Mouse (Mus musculus) liver (tissue): ENCODE results near the gene Ripply2.

Experiments
- DNase-seq: peaks from one replicate; pipeline ENCODE4 v3.0.0-alpha.2; 2020; ENCODE audit warnings: mixed read lengths

The Ripply2 gene

DNA sequence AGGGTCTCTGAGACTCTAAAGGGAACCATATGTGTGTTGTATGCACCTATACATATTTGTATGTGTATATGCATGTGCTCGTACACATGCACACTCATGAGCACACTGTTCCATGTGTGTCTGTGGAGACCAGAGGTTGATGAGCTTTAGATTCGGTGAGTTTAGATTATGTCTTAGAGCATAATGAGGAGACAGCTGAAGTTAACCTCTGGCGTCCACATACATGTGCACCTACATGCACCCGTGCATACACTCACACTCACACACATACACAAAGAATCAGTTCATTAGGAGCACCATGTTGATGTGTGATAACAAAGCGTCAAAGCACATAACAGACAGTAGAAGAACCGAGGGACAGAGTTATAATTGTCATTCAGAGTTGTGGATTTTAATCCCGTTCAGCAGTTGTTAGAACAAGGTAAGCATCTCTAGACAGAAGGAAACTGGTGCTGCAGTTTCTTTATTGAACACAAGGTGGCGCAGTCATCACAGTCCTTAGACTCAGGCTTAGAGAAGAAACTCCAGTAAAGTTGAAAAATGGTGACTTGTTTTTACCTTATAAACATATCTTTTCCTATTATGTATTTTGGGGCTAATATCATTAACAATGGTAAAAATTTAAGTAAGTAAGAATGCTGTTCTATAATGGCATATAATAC, 12.2 kb downstream of the Ripply2 start:
- DNase-seq, result peak; percentile 64

DNA sequence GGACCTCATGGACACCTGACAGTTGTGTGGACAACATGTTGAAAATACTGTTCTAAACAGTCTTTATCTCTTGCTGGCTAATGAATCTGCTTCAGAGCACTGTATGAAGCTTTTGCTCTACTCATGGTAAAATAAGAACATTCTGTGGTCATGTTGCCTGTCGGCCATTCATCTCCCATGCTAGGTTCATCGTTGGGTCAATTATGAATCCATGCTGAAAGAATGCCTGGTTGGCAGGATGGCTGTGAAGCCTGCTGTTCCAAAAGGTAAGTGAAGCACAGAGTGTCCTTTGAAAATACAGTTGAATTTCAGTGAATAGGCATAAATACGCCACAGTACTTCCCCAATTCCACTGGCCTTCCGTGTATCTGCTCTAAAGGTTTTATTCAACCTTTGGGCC, 16.9 kb downstream of the Ripply2 start:
- no peak for DNase-seq

DNA sequence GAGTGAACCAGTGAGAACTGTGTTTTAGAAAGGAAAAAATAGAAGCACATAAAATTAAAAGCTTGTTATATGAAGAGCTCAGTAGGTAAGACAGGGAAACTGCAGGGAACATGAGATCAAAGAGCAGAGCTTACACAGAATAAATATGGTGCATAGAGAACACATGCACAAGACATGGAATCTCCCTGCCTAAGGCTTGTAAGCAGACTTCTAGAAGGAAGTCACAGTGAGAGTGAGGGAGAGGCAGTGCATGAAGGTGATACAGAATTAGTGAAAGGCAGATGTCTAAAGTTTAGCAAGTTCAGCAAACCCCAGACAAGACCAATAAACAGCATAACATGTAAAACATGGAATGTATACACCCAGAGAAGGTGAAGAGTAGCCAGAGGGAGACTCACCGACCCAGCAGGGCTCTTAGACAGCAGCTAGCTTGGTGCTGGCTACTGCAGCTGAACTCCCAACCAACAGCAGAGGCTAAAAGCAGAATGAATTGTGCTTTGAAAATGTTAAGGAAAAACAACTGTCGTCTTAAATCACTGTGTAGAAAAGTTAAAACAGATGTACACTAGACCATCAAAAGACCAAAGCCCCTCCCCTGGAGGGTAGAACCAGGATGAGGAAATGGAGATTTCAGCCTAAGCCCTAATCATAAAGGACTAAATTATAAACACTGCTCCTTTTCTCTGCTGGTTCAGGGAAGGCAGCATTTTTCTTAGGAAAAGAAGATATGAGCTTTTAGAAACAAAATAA, 19.7 kb downstream of the Ripply2 start:
- no peak for DNase-seq

DNA sequence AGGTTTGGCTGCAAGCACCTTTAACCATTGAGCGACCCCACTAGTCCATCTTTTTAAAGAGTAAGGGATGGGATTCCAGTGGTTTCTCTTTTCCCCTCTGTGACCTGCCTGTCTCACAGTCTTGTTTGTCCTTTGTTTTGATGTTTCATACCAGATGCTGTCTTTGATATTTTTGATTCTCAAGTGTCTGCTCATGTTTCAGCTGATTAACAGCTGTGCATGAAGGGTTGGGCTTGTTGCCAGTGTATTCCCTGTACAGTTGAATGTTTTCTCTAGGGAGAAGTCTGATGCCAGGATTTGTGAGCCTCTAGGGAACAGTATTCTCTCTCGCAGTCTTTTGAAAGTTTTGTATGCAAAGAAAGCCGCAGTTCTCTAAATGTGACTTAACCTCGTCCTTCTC, 34.1 kb downstream of the Ripply2 start:
- DNase-seq, result no peak

DNA sequence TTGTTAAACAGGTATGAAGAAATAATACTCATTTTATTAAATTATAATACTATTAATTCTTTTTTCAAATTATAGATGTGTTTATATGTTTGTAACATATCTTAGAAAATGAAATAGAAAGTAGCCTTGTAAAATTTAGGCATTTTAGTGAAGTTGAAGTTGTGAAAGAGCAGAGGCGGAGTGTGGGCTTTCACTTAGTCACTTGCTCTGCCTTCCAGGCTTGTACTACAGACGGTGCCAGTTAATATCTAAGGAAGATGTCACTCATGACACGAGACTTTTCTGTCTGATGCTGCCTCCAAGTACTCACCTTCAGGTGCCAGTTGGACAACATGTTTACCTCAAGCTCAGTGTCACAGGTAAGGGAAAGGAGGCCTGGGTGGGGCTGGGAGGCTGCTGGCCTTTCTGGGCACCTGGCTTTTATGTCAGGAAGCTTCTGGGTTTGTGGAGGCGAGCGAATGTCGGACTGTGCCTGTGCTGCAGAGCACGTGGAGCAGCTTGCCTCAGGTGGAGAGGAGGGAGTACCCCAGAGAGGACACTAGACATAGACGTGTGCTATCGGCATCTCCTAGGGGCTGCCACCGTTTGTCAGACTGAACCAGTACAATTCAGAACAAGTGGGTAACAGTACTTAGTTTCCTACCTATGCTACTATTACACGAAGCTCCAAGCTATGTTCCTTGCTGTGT, 40.4 kb downstream of the Ripply2 start:
- no peak for DNase-seq

DNA sequence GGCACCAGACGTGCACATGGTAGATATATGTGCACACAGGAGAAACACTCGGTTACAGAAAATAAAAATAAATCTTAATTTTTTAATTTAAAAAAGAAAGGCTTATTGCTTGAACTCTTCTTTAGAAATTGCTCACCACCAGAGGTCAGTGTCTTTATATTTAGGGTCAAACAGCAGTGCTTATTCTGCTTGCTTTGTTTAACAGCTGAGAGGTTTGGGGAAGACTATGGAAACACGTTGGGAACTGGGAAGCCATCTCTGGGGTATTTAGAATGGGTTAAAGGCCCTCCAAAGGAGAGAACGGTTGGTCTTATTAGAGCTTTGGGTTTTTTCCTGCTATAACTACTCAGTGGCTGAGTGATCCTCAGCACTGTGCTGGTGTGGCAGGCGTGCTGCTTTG, 47.0 kb downstream of the Ripply2 start:
- no peak for DNase-seq

DNA sequence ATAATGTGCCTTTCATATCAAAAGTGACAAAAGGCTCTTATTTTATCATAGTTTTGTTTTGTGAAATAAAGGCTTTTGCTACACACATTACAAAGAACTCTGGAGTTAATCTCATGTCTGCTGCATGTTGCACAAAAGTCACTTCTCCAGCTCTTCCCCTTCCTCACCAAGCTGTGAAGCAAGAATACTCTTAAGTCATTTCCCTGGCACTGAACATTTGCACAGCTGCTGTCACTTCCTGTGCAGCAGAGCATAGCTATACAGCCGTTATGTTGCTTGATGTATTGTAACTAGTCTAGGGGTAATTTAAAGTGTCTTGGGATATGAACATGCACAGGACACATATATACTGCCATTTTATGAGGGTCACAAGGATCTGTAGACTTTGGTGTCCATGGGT, 52.8 kb downstream of the Ripply2 start:
- DNase-seq, result no peak
